In genomic region chr4:138480962-138481361, GRCm38 (mm10) we compare ENCODE assay signal across 15 mouse cellular contexts.
"Had no signal": no experiment of that assay in that cellular context is flagged by ENCODE, and none has a peak within 500 bp of the region (broad histone marks: within the 10 kb centered on the region; RNA-seq: fewer than 3 reads in every experiment).

No protein-coding gene starts in this region.

- ATAC-seq: hindbrain, postnatal 0 days; midbrain, embryonic 16.5 days had no signal

- H3K36me3 ChIP-seq: hindbrain, embryonic 13.5 days; limb, embryonic 13.5 days; midbrain, embryonic 10.5 days; neural tube, embryonic 13.5 days; stomach, embryonic 15.5 days had no signal

- H3K9ac ChIP-seq: hindbrain, embryonic 13.5 days; limb, embryonic 13.5 days; liver, embryonic 14.5 days; neural tube, embryonic 13.5 days; stomach, embryonic 15.5 days had no signal

- H3K4me1 ChIP-seq: limb, embryonic 13.5 days had no signal

- H3K27ac ChIP-seq: hindbrain, embryonic 13.5 days; hindbrain, postnatal 0 days; limb, embryonic 13.5 days; liver, embryonic 14.5 days; midbrain, embryonic 10.5 days; neural tube, embryonic 13.5 days; stomach, embryonic 15.5 days had no signal

- DNase-seq: kidney, adult 8-10 months; layer of hippocampus, adult 9-11 months; layer of hippocampus, postnatal 36 days; left cerebral cortex, postnatal 4 days; right cerebral cortex, postnatal 14 days; thymus, adult 2 months; thymus, postnatal 25 days had no signal

- H3K9me3 ChIP-seq: hindbrain, embryonic 13.5 days; limb, embryonic 13.5 days; midbrain, embryonic 10.5 days; neural tube, embryonic 13.5 days; stomach, embryonic 15.5 days had no signal

- H3K4me3 ChIP-seq: hindbrain, embryonic 13.5 days; limb, embryonic 13.5 days; midbrain, embryonic 10.5 days; neural tube, embryonic 13.5 days; stomach, embryonic 15.5 days had no signal

- H3K27me3 ChIP-seq: neural tube, embryonic 13.5 days; stomach, embryonic 15.5 days had no signal

- H3K4me2 ChIP-seq: hindbrain, embryonic 13.5 days; limb, embryonic 13.5 days; neural tube, embryonic 13.5 days; stomach, embryonic 15.5 days had no signal
